Mouse (Mus musculus) liver, embryonic 14.5 days (tissue): Measurements from ENCODE around the gene Tpm3. TPM values are rescaled to one million over a fixed set of nuclear protein-coding genes. Genes with fewer than 3 reads are reported as not detected.

ENCODE experiments used
- ATAC-seq: fragments of 200-750 bp; cut with Nextera tagmentation; 2 replicates; pipeline ENCODE4 v1.8.0; 2017; ENCODE audit warnings: moderate number of reproducible peaks, mild to moderate bottlenecking, moderate library complexity; ENCODE audit not compliant: insufficient read depth
- DNase-seq, 3 experiments: peaks; one replicate each; pipeline ENCODE4 v3.0.0-alpha.2; 2012 to 2013; ENCODE audit warnings: low read depth in 3 of 3, low spot score in 3 of 3
- H3K27ac ChIP-seq: fragments of 300-500 bp; sonication (generic); 2 replicates; pipeline ENCODE4 v1.5.1; 2014; ENCODE audit warnings: moderate library complexity, mild to moderate bottlenecking, control low read depth, inconsistent platforms
- H3K27me3 ChIP-seq: fragments of 300-500 bp; sonication (generic); 2 replicates; pipeline ENCODE4 v1.6.1; 2014; ENCODE audit warnings: mild to moderate bottlenecking, low read length, moderate library complexity; ENCODE audit not compliant: control insufficient read depth, insufficient read depth
- H3K36me3 ChIP-seq: fragments of 300-500 bp; sonication (generic); replicated peaks from 2 replicates; pipeline ENCODE4 v1.6.1; 2014; ENCODE audit warnings: low read depth; ENCODE audit not compliant: control insufficient read depth, insufficient read depth
- H3K4me1 ChIP-seq, 2 experiments: fragments of 200-500 bp in 1 of 2; fragments of 300-500 bp in 1 of 2; sonication (generic) in 1 of 2; replicated peaks; 2 replicates each; pipeline ENCODE4 v1.6.1; 2012 to 2014; ENCODE audit warnings: antibody characterized with exemption in 1 of 2, inconsistent platforms in 1 of 2, low read length in 1 of 2; ENCODE audit not compliant: control insufficient read depth in 2 of 2, insufficient read depth in 2 of 2
- H3K4me2 ChIP-seq: fragments of 300-500 bp; sonication (generic); 2 replicates; pipeline ENCODE4 v1.6.1; 2014; ENCODE audit warnings: low read depth, mild to moderate bottlenecking, control low read depth, moderate library complexity
- H3K4me3 ChIP-seq, 2 experiments: fragments of 200-500 bp in 1 of 2; fragments of 300-500 bp in 1 of 2; sonication (generic) in 1 of 2; 2 replicates each; pipeline ENCODE4 v1.5.1; 2012 to 2014; ENCODE audit warnings: low read depth in 2 of 2, low read length in 2 of 2, mild to moderate bottlenecking in 2 of 2, control low read depth in 1 of 2, inconsistent platforms in 1 of 2, moderate library complexity in 1 of 2; ENCODE audit not compliant: insufficient read depth in 1 of 2
- H3K9ac ChIP-seq: fragments of 300-500 bp; sonication (generic); replicated peaks from 2 replicates; pipeline ENCODE4 v1.6.1; 2014; ENCODE audit warnings: mild to moderate bottlenecking, control low read depth, moderate library complexity
- H3K9me3 ChIP-seq: fragments of 300-500 bp; sonication (generic); 2 replicates; pipeline ENCODE4 v1.6.1; 2016; ENCODE audit warnings: low read length, mixed read lengths; ENCODE audit not compliant: control insufficient read depth
- CTCF ChIP-seq: IDR thresholded peaks from 2 replicates; pipeline ENCODE4 v1.5.1; 2016; ENCODE audit warnings: antibody characterized with exemption, low read depth, control low read depth
- EP300 ChIP-seq: IDR thresholded peaks from 2 replicates; pipeline ENCODE4 v1.6.1; 2016; ENCODE audit warnings: antibody characterized with exemption, low read depth
- WGBS: fragments of 180-500 bp; shearing (Covaris S2); extraction: QIAGEN DNeasy Blood & Tissue Kit; methylation state at CpG from one replicate; pipeline ENCODE4 v1.1.7; 2014; ENCODE audit not compliant: insufficient replicate concordance; 5-methylcytosine and 5-hydroxymethylcytosine counted together
- polyA plus RNA-seq, 2 experiments: library from polyadenylated mRNA; depleted of rRNA in 1 of 2; stranded (reverse) in 1 of 2; unstranded in 1 of 2; fragments of >200 nt; fragmentation: Nextera tagmentation in 1 of 2; extraction: Ambion mirVana in 1 of 2; gene quantifications; 2 replicates each; pipeline versions ENCODE4 v1.2.1 to v1.2.3; 2012 to 2014

The Tpm3 gene
- polyA plus RNA-seq, 2 experiments, result 86.2 to 153 TPM

GRCm38 (mm10) chr3:90132745-90133144 lies 60.3 kb downstream of the Tpm3 start:
- Histone ChIP-seq H3K4me3 (no peak overlapping the region), H3K4me1 (no peaks in the 10 kb centered on the region), H3K9ac (no peak overlapping the region), H3K9me3 (no peaks in the 10 kb centered on the region), H3K36me3 (no peaks in the 10 kb centered on the region), H3K27ac (no peak overlapping the region), H3K27me3 (no peaks in the 10 kb centered on the region), H3K4me2 (no peak overlapping the region)
- WGBS, result 35% methylated on average over 3 of the region's 3 CpGs
- TF ChIP-seq EP300 (no peak), CTCF (no peak)
- ATAC-seq (no peak), DNase-seq (no peak)

GRCm38 (mm10) chr3:90133331-90133730 lies 60.9 kb downstream of the Tpm3 start:
- H3K4me3 ChIP-seq, result no peak overlapping the region
- WGBS, result 58% methylated on average over 1 of the region's 1 CpGs
- H3K36me3 ChIP-seq, result no peaks in the 10 kb centered on the region
- no peaks in the 10 kb centered on the region for H3K27me3 ChIP-seq
- ATAC-seq (no peak), DNase-seq (no peak)
- H3K27ac ChIP-seq, result no peak overlapping the region
- TF ChIP-seq CTCF (no peak), EP300 (no peak)
- H3K4me1 ChIP-seq, result no peaks in the 10 kb centered on the region
- no peak overlapping the region for H3K9ac ChIP-seq
- no peak overlapping the region for H3K4me2 ChIP-seq
- H3K9me3 ChIP-seq, result no peaks in the 10 kb centered on the region

- ATAC-seq (no peak), DNase-seq (no peak)
- H3K4me2 ChIP-seq, result no peak overlapping the region
- H3K27me3 ChIP-seq, result no peaks in the 10 kb centered on the region
- H3K9ac ChIP-seq, result no peak overlapping the region
- H3K4me3 ChIP-seq, result no peak overlapping the region
- H3K27ac ChIP-seq, result no peak overlapping the region
- WGBS, result 44% methylated on average over 3 of the region's 3 CpGs
- no peaks in the 10 kb centered on the region for H3K9me3 ChIP-seq
- TF ChIP-seq CTCF, result no peak
- TF ChIP-seq EP300, result no peak
- H3K36me3 ChIP-seq, result no peaks in the 10 kb centered on the region
- no peaks in the 10 kb centered on the region for H3K4me1 ChIP-seq
Observed at GRCm38 (mm10) chr3:90134483-90134882, 62.0 kb downstream of the Tpm3 start.

GRCm38 (mm10) chr3:90134993-90135392 lies 62.5 kb downstream of the Tpm3 start:
- H3K27me3 ChIP-seq, result no peaks in the 10 kb centered on the region
- no peak overlapping the region for H3K27ac ChIP-seq
- no peak overlapping the region for H3K4me3 ChIP-seq
- no peak overlapping the region for H3K4me2 ChIP-seq
- WGBS, result 63% methylated on average over 5 of the region's 5 CpGs
- H3K36me3 ChIP-seq, result no peaks in the 10 kb centered on the region
- no peak for DNase-seq
- TF ChIP-seq EP300 (no peak), CTCF (no peak)
- ATAC-seq, result no peak
- no peaks in the 10 kb centered on the region for H3K4me1 ChIP-seq
- no peak overlapping the region for H3K9ac ChIP-seq
- no peaks in the 10 kb centered on the region for H3K9me3 ChIP-seq

GRCm38 (mm10) chr3:90136660-90137059 lies 64.2 kb downstream of the Tpm3 start:
- no peak overlapping the region for H3K4me2 ChIP-seq
- WGBS, result 41% methylated on average over 13 of the region's 13 CpGs
- no peak for DNase-seq

More at GRCm38 (mm10) chr3:90136660-90137059, 64.2 kb downstream of the Tpm3 start:
- TF ChIP-seq CTCF (peak; percentile 30; the same call in 1 of the 2 replicates), EP300 (no peak)
- no peaks in the 10 kb centered on the region for H3K9me3 ChIP-seq
- H3K36me3 ChIP-seq, result no peaks in the 10 kb centered on the region
- H3K4me1 ChIP-seq, result no peaks in the 10 kb centered on the region
- H3K27me3 ChIP-seq, result no peaks in the 10 kb centered on the region
- no peak for ATAC-seq
- H3K4me3 ChIP-seq, result no peak overlapping the region
- H3K9ac ChIP-seq, result no peak overlapping the region
- H3K27ac ChIP-seq, result no peak overlapping the region
